In the genomic region with DNA sequence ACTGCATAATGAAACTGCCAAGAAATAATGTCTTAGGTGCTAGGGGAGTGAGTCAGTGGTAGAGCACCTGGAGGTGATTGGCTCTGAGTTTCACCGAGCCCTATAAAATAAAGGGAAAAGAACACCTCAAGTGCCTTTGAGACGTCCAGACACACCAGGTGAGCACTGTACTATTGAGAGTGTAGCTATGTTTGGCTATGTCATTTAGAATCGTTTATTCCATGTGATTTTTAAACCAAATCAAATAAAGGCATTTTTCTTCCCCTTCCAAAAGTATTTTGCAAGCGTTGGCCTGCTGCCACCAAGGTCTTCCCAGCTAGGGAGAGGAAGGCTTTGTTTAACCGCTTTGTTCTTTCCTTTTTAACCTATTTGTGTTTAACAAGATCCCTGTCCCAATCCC, we compare ENCODE assay signal across 9 mouse cellular contexts. TPM values are rescaled to one million over a fixed set of nuclear protein-coding genes. Genes with fewer than 3 reads are reported as not detected.
DNase-seq lines count a peak whose midpoint lies in the region; ATAC-seq lines count a peak whose summit lies in the region.
"Had no signal": no experiment of that assay in that cellular context is flagged by ENCODE, and none has a peak within 500 bp of the region (broad histone marks: within the 10 kb centered on the region; RNA-seq: fewer than 3 reads in every experiment).

No protein-coding gene starts in this region.

- no peak overlapping the region for H3K9ac ChIP-seq in heart, embryonic 12.5 days
- H3K9ac ChIP-seq in midbrain, embryonic 13.5 days (replicated peaks): no peak overlapping the region

- H3K4me2 ChIP-seq in heart, embryonic 12.5 days: peak overlapping the region; percentile 63
- H3K4me2 ChIP-seq in midbrain, embryonic 13.5 days (replicated peaks): peak overlapping the region; percentile 60

- ATAC-seq in heart, embryonic 12.5 days (ENCODE audit: insufficient number of reproducible peaks, low FRiP score): no peak
- no peak for ATAC-seq in midbrain, embryonic 13.5 days

- no peaks in the 10 kb centered on the region for H3K9me3 ChIP-seq in heart, embryonic 12.5 days (replicated peaks)
- no peaks in the 10 kb centered on the region for H3K9me3 ChIP-seq in midbrain, embryonic 13.5 days

- 62% methylated on average over 5 of the region's 5 CpGs for WGBS in heart, embryonic 12.5 days
- 57% methylated on average over 5 of the region's 5 CpGs for WGBS in midbrain, embryonic 13.5 days

- peak overlapping the region; percentile 45; the same call in 1 of the 2 replicates for H3K4me3 ChIP-seq in heart, embryonic 12.5 days
- peak overlapping the region; percentile 41 for H3K4me3 ChIP-seq in midbrain, embryonic 13.5 days (replicated peaks)

- no peaks in the 10 kb centered on the region for H3K27me3 ChIP-seq in heart, embryonic 12.5 days (replicated peaks)
- no peaks in the 10 kb centered on the region for H3K27me3 ChIP-seq in midbrain, embryonic 13.5 days

- no peaks in the 10 kb centered on the region for H3K4me1 ChIP-seq in heart, embryonic 12.5 days (replicated peaks)
- H3K4me1 ChIP-seq in midbrain, embryonic 13.5 days (replicated peaks): no peaks in the 10 kb centered on the region

- no peak overlapping the region for H3K27ac ChIP-seq in heart, embryonic 12.5 days (ENCODE audit: poor library complexity, severe bottlenecking)
- H3K27ac ChIP-seq in midbrain, embryonic 13.5 days: no peak overlapping the region

- no peak for DNase-seq in heart, adult 8-10 months (ENCODE audit: low spot score)
- DNase-seq in brain, adult 2 months (ENCODE audit: low read depth, low spot score): peak; percentile 1
- DNase-seq in kidney, postnatal 10 days: peak; percentile 19
- no peak for DNase-seq in cerebellum, adult 8-10 months
- DNase-seq in right cerebral cortex, postnatal 10 days (ENCODE audit: low spot score in 2 of 2): no peak
- no peak for DNase-seq in spleen, adult 18-20 months

- no peaks in the 10 kb centered on the region for H3K36me3 ChIP-seq in heart, embryonic 12.5 days
- no peaks in the 10 kb centered on the region for H3K36me3 ChIP-seq in midbrain, embryonic 13.5 days

RNA-seq across cellular contexts. Expression of gene Rgn, which starts 2.0 kb away (rescaled TPM):
- polyA plus RNA-seq in heart, embryonic 12.5 days (2016; fragmentation: Nextera tagmentation; extraction: Ambion mirVana): 0.54 and 1.6 TPM in 2 replicates
- under 1 TPM; 0.25 to 0.60 (median 0.37) TPM for total RNA-seq in heart, adult 8-10 months (2022)
- 0.12 and 0.32 TPM in 2 replicates for polyA plus RNA-seq in midbrain, embryonic 13.5 days (2015; fragmentation: Nextera tagmentation; extraction: Ambion mirVana)
- polyA plus RNA-seq: embryonic facial prominence, embryonic 11.5 days had no signal

Comparison
In these comparisons a context has a peak if more than half of its experiments do, and no peak if none do; other contexts are left out.
1. DNase-seq: peak in brain, adult 2 months (single experiment) and kidney, postnatal 10 days (single experiment); none in heart, adult 8-10 months (single experiment), cerebellum, adult 8-10 months (single experiment), right cerebral cortex, postnatal 10 days (0 of 2) and spleen, adult 18-20 months (0 of 2).